Mouse (Mus musculus): ENCODE data around the gene Rdx. TPM values are rescaled to one million over a fixed set of nuclear protein-coding genes. Genes with fewer than 3 reads are reported as not detected.
A peak's percentile ranks its signal among the peaks of the same experiment; 100 is the strongest.

The Rdx gene
- polyA plus RNA-seq, 1 experiment from 2014 or later = 109 TPM

DNA sequence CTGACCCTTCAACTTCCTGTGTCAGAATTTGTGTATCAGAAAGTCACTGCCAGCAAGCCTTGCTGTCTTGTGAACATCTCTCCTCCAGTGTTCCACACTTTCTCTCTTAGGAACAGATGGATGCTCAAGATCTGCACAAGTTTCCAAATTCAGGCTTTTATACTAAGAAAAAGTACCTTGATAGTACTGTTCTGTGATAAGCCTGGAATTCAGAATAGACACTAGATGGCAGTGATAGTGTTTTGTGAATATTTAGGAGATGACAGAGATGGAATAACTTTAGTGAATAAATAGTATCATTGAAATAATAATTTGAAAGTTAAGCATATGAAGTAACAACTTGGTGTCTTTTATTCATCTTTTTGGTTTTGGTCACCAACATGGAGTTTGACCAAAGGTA is 25.2 kb downstream of the Rdx start:
- Histone ChIP-seq H3K4me3 (no peak overlapping the region), H3K36me3 (peaks cover 54% of the 10 kb centered on the region), H3K4me1 (replicated peaks) (no peaks in the 10 kb centered on the region), H3K9ac (no peak overlapping the region), H3K9me3 (no peaks in the 10 kb centered on the region), H3K27ac (no peak overlapping the region), H3K27me3 (no peaks in the 10 kb centered on the region), H3K4me2 (no peak overlapping the region)
- ATAC-seq (ENCODE audit: low FRiP score) = no peak

DNA sequence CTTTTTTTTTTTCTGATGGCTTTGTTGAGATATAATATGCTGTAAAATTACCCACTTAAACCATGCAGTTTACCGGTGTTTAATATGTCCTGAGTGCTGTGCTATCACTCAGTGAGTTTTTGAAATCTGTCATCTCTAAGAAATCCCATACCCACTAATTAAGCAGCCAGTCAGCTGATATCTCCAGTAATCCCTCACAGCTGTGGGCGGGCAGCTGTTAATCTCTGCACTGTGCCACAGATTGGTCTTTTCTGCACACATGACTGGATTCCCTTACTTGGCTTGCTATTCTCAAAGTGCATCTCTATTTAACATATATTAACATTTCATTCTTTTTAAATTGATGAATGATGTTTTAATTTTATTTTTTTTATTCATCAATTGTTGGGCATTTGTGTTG is 29.1 kb downstream of the Rdx start:
- Histone ChIP-seq H3K36me3 (peaks cover 38% of the 10 kb centered on the region), H3K4me3 (no peak overlapping the region), H3K27ac (no peak overlapping the region), H3K27me3 (no peaks in the 10 kb centered on the region), H3K4me1 (replicated peaks) (no peaks in the 10 kb centered on the region), H3K4me2 (no peak overlapping the region), H3K9me3 (no peaks in the 10 kb centered on the region), H3K9ac (no peak overlapping the region)
- no peak for ATAC-seq (ENCODE audit: low FRiP score)
- 83% methylated on average over 2 of the region's 2 CpGs for WGBS

DNA sequence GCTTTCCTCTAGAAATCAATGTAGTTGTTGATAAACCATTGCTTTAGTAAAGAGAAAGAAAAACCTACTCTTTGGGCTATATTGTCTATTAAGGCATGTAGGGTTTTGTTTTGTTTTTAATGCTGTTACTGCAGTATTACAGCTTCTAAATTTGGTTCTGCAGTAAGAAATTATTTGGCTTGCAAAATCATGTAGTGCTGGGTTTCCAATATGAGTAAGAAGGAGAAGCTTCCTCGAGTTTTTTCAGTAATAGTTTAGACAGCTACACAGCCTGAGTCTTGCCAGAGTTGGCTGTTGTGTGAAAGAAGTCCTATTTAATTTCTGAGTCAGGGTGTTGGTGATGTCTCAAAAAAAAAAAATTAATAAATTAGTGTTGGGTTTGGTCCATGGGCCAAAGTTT is 30.7 kb downstream of the Rdx start:
- no peak overlapping the region for H3K27ac ChIP-seq
- WGBS = 98% methylated on average over 1 of the region's 1 CpGs
- no peak for ATAC-seq (ENCODE audit: low FRiP score)
- no peaks in the 10 kb centered on the region for H3K9me3 ChIP-seq
- H3K4me2 ChIP-seq = no peak overlapping the region
- H3K36me3 ChIP-seq = peaks cover 38% of the 10 kb centered on the region
- no peak overlapping the region for H3K9ac ChIP-seq
- H3K4me3 ChIP-seq = no peak overlapping the region
- H3K4me1 ChIP-seq (replicated peaks) = no peaks in the 10 kb centered on the region
- H3K27me3 ChIP-seq = no peaks in the 10 kb centered on the region

DNA sequence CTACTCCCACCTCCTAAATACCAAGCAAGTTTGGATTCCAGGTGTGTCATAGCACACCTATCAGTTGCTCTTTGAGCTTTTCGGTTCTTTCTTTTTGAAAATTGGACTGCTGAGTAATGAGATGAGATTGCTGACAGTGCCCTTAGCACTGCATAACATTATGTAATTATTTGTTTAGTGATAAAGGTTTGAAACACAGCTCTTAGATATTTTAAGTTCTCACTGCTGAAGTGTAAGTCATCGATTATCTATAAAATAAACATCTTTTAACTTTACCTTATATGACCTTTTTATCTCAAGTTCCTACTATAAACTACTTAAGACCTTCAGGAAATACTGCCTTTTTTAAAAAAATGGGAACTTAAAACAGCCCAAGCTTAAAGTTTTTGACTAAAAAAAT is 35.0 kb downstream of the Rdx start:
- no peaks in the 10 kb centered on the region for H3K27me3 ChIP-seq
- no peak overlapping the region for H3K4me3 ChIP-seq
- H3K36me3 ChIP-seq = peaks cover 43% of the 10 kb centered on the region
- H3K4me2 ChIP-seq = no peak overlapping the region
- no peak for ATAC-seq (ENCODE audit: low FRiP score)
- WGBS = 98% methylated on average over 2 of the region's 2 CpGs
- H3K9ac ChIP-seq = no peak overlapping the region
- H3K9me3 ChIP-seq = no peaks in the 10 kb centered on the region
- H3K27ac ChIP-seq = no peak overlapping the region
- no peaks in the 10 kb centered on the region for H3K4me1 ChIP-seq (replicated peaks)

DNA sequence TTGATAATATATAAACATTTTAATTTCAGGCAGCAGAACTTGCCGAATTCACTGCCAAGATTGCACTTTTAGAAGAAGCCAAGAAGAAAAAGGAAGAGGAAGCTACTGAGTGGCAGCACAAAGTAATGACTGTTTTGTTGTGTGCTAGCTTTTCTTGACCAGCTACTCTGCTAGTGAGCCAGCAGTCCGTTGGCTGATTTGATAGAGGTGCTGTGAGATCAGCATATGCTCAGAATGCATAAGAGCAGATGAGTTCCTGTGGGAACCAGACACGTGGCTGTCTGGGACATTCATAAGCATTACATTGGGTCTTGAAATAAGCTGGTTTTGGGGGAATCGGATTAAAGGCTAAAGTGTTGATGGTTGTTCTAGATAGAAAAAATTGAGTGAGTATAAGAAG is 35.4 kb downstream of the Rdx start:
- no peak for ATAC-seq (ENCODE audit: low FRiP score)
- no peak overlapping the region for H3K4me2 ChIP-seq
- H3K27me3 ChIP-seq = no peaks in the 10 kb centered on the region
- no peak overlapping the region for H3K9ac ChIP-seq
- WGBS = 83% methylated on average over 4 of the region's 4 CpGs
- no peak overlapping the region for H3K4me3 ChIP-seq
- no peak overlapping the region for H3K27ac ChIP-seq
- peaks cover 47% of the 10 kb centered on the region for H3K36me3 ChIP-seq
- no peaks in the 10 kb centered on the region for H3K9me3 ChIP-seq
- H3K4me1 ChIP-seq (replicated peaks) = no peaks in the 10 kb centered on the region

DNA sequence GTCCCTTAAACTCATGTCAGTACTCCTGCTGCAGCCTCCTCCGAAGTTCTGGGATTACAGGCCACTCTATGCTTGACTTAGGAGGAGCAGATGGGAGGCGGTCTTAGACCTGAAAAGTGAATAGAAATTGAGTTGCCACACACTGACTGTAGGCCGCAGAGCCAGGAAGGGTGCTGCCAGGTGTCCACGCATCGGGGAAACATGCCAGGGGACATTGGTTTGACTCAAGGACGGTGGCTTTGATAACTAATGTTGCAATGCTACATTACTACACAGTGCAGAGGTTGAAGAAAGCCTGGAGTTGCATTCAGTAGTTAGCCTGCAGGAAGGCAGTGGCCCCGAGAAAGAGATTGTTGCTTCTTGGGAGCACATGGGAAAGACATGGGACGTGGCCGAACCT is 44.8 kb downstream of the Rdx start:
- H3K27me3 ChIP-seq = no peaks in the 10 kb centered on the region
- no peak overlapping the region for H3K4me3 ChIP-seq
- no peaks in the 10 kb centered on the region for H3K4me1 ChIP-seq (replicated peaks)
- H3K9ac ChIP-seq = no peak overlapping the region
- H3K4me2 ChIP-seq = no peak overlapping the region
- 93% methylated on average over 9 of the region's 9 CpGs for WGBS
- no peak for ATAC-seq (ENCODE audit: low FRiP score)
- no peaks in the 10 kb centered on the region for H3K9me3 ChIP-seq
- peaks cover 23% of the 10 kb centered on the region for H3K36me3 ChIP-seq
- H3K27ac ChIP-seq = no peak overlapping the region

DNA sequence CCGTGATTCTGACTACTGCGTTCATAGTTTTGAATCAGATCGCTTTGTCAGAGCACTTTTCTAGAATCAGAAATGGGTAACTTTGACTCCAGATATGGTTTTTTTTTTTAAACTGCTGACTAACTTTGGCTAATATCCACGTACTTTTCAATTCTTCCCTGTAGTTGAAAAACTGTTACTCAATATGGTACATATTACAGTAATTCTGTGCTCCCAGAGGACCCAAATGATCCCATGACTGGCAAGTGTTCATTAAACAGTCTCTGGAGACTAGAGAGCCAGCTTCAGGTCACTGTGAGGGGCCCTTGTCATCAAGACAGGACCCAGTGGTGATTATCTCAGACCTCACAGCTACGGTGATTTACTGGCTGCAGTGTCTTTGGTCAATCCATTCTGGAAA is 45.3 kb downstream of the Rdx start:
- Histone ChIP-seq H3K9me3 (no peaks in the 10 kb centered on the region), H3K36me3 (peaks cover 17% of the 10 kb centered on the region), H3K27me3 (no peaks in the 10 kb centered on the region), H3K9ac (no peak overlapping the region), H3K4me2 (no peak overlapping the region), H3K4me1 (replicated peaks) (no peaks in the 10 kb centered on the region), H3K4me3 (no peak overlapping the region), H3K27ac (no peak overlapping the region)
- no peak for ATAC-seq (ENCODE audit: low FRiP score)
- 90% methylated on average over 5 of the region's 5 CpGs for WGBS

DNA sequence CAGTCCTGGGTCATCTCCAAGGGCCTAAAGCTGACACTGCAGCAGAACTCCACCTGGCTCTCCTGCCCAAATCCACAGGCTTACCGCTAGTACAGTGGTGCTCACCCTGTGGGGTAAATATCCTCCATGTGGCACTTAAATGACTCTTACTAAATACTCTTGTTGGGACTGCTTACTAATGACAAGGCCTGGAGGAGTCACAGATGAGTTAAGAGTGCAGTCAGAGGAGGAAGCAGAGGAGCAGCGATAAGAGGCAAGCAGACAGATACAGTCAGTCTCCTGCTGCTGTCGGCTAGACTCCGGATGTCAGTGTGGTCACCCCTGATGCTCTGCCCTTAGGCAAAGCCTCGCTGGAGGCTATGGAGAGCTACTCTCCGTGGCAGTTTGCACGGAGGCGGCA is 46.1 kb downstream of the Rdx start:
- Histone ChIP-seq H3K27me3 (no peaks in the 10 kb centered on the region), H3K4me3 (no peak overlapping the region), H3K27ac (0 out of 2 replicates have a peak overlapping the region, but pooled peaks have one; percentile 4), H3K4me2 (no peak overlapping the region), H3K9ac (no peak overlapping the region), H3K4me1 (replicated peaks) (no peaks in the 10 kb centered on the region), H3K9me3 (no peaks in the 10 kb centered on the region), H3K36me3 (peaks cover 13% of the 10 kb centered on the region)
- WGBS = 72% methylated on average over 8 of the region's 8 CpGs
- ATAC-seq (ENCODE audit: low FRiP score) = no peak

DNA sequence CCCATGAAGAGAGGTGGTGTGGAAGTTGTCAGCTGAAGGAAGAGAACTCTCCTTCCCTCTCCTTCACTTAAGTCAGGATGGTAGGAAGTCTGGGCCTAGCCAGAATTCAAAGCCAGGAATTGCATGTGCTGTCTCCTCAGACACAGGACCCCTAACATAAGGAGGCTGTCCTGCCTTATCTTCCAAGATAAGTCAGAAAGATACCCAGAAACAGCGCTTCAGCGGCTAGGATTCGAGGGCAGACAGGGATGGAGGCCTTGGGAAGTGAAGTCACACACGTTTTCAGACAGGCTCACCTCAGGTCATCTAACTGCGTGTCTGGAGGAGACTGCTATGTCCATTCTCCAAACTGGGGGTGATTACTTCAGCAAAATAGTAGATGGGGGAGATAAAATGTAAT is 47.0 kb downstream of the Rdx start:
- no peak for ATAC-seq (ENCODE audit: low FRiP score)
- H3K4me1 ChIP-seq (replicated peaks) = no peaks in the 10 kb centered on the region
- peaks cover 13% of the 10 kb centered on the region for H3K36me3 ChIP-seq
- no peaks in the 10 kb centered on the region for H3K27me3 ChIP-seq
- 83% methylated on average over 5 of the region's 5 CpGs for WGBS
- H3K4me2 ChIP-seq = no peak overlapping the region
- no peak overlapping the region for H3K9ac ChIP-seq
- no peaks in the 10 kb centered on the region for H3K9me3 ChIP-seq
- H3K4me3 ChIP-seq = no peak overlapping the region
- no peak overlapping the region for H3K27ac ChIP-seq

DNA sequence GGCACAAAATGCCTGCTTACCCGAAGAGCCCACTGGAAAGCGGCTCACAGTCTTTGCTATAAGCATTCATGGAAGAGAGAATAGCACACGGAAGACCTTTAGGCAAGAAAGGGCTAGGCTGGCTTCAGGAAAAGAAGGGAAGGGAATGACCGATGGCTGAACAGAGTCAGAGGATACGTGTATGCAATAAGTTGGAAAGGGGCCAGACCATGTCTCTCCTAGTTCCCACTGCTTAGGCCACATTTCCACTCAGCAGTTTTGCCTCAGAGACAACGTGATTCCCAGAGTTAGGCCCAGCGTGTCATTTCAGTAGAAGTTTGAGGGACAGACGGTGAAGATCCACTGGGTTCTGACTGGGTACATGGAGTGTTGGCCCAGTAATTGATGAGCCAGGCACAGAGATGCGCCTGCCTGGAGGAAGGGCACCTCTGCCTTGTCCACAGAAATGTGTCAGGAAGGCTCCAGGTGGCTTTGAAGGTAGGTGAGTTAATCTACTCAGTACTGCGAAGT is 47.6 kb downstream of the Rdx start:
- H3K4me2 ChIP-seq = no peak overlapping the region
- no peaks in the 10 kb centered on the region for H3K27me3 ChIP-seq
- H3K9ac ChIP-seq = no peak overlapping the region
- ATAC-seq (ENCODE audit: low FRiP score) = no peak
- peaks cover 11% of the 10 kb centered on the region for H3K36me3 ChIP-seq
- no peak overlapping the region for H3K27ac ChIP-seq
- 88% methylated on average over 10 of the region's 10 CpGs for WGBS
- H3K9me3 ChIP-seq = no peaks in the 10 kb centered on the region
- no peaks in the 10 kb centered on the region for H3K4me1 ChIP-seq (replicated peaks)
- no peak overlapping the region for H3K4me3 ChIP-seq

DNA sequence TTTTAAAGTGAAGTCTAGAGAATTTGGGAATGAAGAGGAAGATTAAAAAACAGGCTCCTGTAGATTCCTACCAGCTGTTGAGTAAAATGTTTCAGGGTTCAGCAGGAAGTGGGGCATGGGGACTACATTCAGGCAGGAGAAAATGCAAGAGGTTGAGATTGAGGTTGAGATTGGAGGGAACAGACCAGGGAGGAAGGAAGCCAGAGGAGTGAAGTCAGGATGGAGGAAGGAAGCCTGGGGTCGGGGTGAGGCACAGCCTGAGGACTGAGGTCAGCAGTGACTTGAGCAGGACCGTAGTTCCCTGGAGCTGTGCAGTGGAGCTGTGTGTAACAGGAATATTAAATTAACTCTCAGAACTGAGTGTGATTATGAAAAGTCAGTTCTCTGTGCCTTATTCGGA is 48.7 kb downstream of the Rdx start:
- 86% methylated on average over 3 of the region's 3 CpGs for WGBS
- Histone ChIP-seq H3K4me1 (replicated peaks) (no peaks in the 10 kb centered on the region), H3K4me3 (no peak overlapping the region), H3K27me3 (no peaks in the 10 kb centered on the region), H3K36me3 (peaks cover 11% of the 10 kb centered on the region; the same call in 1 of the 2 replicates), H3K27ac (no peak overlapping the region), H3K9ac (no peak overlapping the region), H3K9me3 (no peaks in the 10 kb centered on the region), H3K4me2 (no peak overlapping the region)
- ATAC-seq (ENCODE audit: low FRiP score) = no peak

DNA sequence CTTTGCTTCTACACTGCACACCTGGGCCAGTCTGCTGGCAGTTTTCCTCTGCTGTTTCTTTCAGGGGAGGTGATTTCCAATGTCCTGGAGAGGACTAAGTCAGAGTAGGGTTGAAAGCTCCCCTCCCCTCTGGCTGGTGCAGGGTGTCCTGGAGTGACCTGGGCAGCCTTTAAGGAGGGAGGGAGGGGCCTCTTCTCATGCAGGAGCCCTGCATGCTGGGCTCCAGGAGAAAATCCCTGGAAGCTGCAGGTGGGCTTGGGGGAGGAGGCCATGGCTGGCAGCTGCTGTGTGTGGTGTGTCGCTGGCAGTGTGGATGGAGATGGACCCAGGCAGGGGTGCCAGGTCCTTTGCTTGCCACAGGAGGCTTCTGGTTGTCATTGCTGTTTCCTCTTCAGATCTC is 50.4 kb downstream of the Rdx start:
- Histone ChIP-seq H3K4me1 (replicated peaks) (peaks cover 8% of the 10 kb centered on the region), H3K27me3 (no peaks in the 10 kb centered on the region), H3K9ac (no peak overlapping the region), H3K4me3 (no peak overlapping the region), H3K9me3 (no peaks in the 10 kb centered on the region), H3K27ac (no peak overlapping the region), H3K4me2 (no peak overlapping the region), H3K36me3 (peaks cover 10% of the 10 kb centered on the region)
- no peak for ATAC-seq (ENCODE audit: low FRiP score)
- WGBS = 17% methylated on average over 1 of the region's 1 CpGs

DNA sequence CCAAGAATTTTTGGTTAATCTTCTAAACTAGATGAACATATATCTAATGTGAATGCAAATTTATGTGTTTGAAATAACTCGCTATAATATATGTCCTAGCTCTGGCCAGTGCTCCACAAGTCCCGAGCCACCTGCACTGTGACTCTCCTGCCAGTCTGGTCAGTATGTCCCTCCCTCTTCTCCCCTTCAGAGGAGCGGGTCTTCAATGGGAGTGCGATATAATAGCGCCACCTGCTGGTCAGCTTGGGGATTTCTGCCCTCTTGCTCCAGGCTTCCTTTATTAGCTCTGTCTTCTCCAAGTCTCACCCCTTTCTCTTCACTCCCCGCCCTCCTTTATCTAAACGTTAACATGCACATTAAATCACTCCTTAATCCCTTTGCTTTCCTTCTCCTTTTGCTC is 51.6 kb downstream of the Rdx start:
- H3K9me3 ChIP-seq = no peaks in the 10 kb centered on the region
- H3K4me2 ChIP-seq = no peak overlapping the region
- H3K9ac ChIP-seq = no peak overlapping the region
- H3K27ac ChIP-seq = no peak overlapping the region
- H3K4me3 ChIP-seq = no peak overlapping the region
- WGBS = 3% methylated on average over 7 of the region's 7 CpGs
- peak; percentile 57; the same call in 1 of the 2 replicates for ATAC-seq (ENCODE audit: low FRiP score)
- H3K4me1 ChIP-seq (replicated peaks) = peaks cover 12% of the 10 kb centered on the region
- peaks cover 17% of the 10 kb centered on the region for H3K36me3 ChIP-seq
- no peaks in the 10 kb centered on the region for H3K27me3 ChIP-seq

DNA sequence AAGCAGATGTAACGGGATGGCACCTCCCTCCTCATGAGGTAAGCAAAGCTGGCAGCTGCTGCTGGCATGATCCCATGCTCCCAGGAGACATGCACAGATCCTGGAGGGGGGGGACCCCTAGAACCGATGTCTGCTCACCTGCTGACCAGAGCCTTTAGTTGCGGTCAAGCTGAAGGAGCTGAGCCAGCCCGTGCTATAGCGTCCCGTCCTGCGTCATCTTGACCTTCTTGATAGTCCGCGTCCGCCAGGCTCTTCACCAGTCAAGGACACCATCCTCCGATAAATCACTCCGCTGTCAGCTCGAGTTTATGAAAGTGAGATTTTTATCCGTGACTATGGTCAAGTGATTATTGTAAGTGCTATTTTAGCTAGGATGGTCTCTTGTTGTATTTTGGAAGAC is 53.5 kb downstream of the Rdx start:
- Histone ChIP-seq H3K4me1 (replicated peaks) (peaks cover 12% of the 10 kb centered on the region), H3K9me3 (no peaks in the 10 kb centered on the region), H3K36me3 (peaks cover 14% of the 10 kb centered on the region), H3K4me3 (no peak overlapping the region), H3K27ac (no peak overlapping the region), H3K4me2 (no peak overlapping the region), H3K27me3 (no peaks in the 10 kb centered on the region), H3K9ac (no peak overlapping the region)
- 91% methylated on average over 14 of the region's 14 CpGs for WGBS
- ATAC-seq (ENCODE audit: low FRiP score) = no peak

All from hindbrain, embryonic 13.5 days (tissue).